Mouse (Mus musculus) erythroblast, embryonic 14.5 days (primary cell): ENCODE data around the gene 4930518I15Rik. TPM values are rescaled to one million over a fixed set of nuclear protein-coding genes. Genes with fewer than 3 reads are reported as not detected.
A peak's percentile ranks its signal among the peaks of the same experiment; 100 is the strongest.

ENCODE experiments used
- H3K27me3 ChIP-seq: 2 replicates; pipeline ENCODE4 v1.6.1; 2012; ENCODE audit warnings: inconsistent platforms; ENCODE audit not compliant: control insufficient read depth
- H3K36me3 ChIP-seq: 2 replicates; pipeline ENCODE4 v1.6.1; 2012; ENCODE audit warnings: mild to moderate bottlenecking, inconsistent platforms; ENCODE audit not compliant: control insufficient read depth
- H3K4me1 ChIP-seq: 2 replicates; pipeline ENCODE4 v1.6.1; 2012; ENCODE audit warnings: inconsistent platforms; ENCODE audit not compliant: control insufficient read depth
- H3K4me3 ChIP-seq: replicated peaks from 2 replicates; pipeline ENCODE3; 2012; ENCODE audit warnings: moderate library complexity, mild to moderate bottlenecking, inconsistent platforms
- H3K9me3 ChIP-seq: 2 replicates; pipeline ENCODE4 v1.6.1; 2012; ENCODE audit warnings: low read length, inconsistent platforms, mixed read lengths; ENCODE audit not compliant: control insufficient read depth
- GATA1 ChIP-seq: IDR thresholded peaks from 2 replicates; pipeline ENCODE4 v1.6.1; 2012; ENCODE audit warnings: low read length, inconsistent platforms, mixed read lengths
- TAL1 ChIP-seq: IDR thresholded peaks from 3 replicates; pipeline ENCODE4 v1.6.1; 2012; ENCODE audit warnings: low read length, inconsistent platforms, mixed read lengths
- polyA plus RNA-seq: library from polyadenylated mRNA; stranded (reverse); fragments of >175 nt; gene quantifications from 2 replicates; pipeline ENCODE4 v1.2.3, GENCODE M21; 2012

The 4930518I15Rik gene
- polyA plus RNA-seq, 1 experiment, result 0.04 TPM

- TF ChIP-seq GATA1 (no peak), TAL1 (no peak)
- no peaks in the 10 kb centered on the region for H3K27me3 ChIP-seq
- H3K36me3 ChIP-seq, result peaks cover 56% of the 10 kb centered on the region
- no peak overlapping the region for H3K4me3 ChIP-seq
- H3K9me3 ChIP-seq, result no peaks in the 10 kb centered on the region
- H3K4me1 ChIP-seq, result peaks cover 2% of the 10 kb centered on the region
Observed at GRCm38 (mm10) chr2:156850505-156850904, 7.2 kb downstream of the 4930518I15Rik start.

- H3K9me3 ChIP-seq, result no peaks in the 10 kb centered on the region
- TF ChIP-seq TAL1 (no peak), GATA1 (no peak)
- H3K4me3 ChIP-seq, result no peak overlapping the region
- no peaks in the 10 kb centered on the region for H3K27me3 ChIP-seq
- peaks cover 64% of the 10 kb centered on the region for H3K36me3 ChIP-seq
- peaks cover 5% of the 10 kb centered on the region for H3K4me1 ChIP-seq
Observed at GRCm38 (mm10) chr2:156848526-156849182, 9.1 kb downstream of the 4930518I15Rik start.

- peaks cover 58% of the 10 kb centered on the region for H3K36me3 ChIP-seq
Observed at GRCm38 (mm10) chr2:156847653-156848052, 10.1 kb downstream of the 4930518I15Rik start.

GRCm38 (mm10) chr2:156844715-156845114, 13.0 kb downstream of the 4930518I15Rik start:
- Histone ChIP-seq H3K9me3 (no peaks in the 10 kb centered on the region), H3K36me3 (peaks cover 37% of the 10 kb centered on the region), H3K27me3 (no peaks in the 10 kb centered on the region), H3K4me1 (peaks cover 33% of the 10 kb centered on the region), H3K4me3 (no peak overlapping the region)
- no peak for TF ChIP-seq GATA1
- TF ChIP-seq TAL1, result no peak

More at GRCm38 (mm10) chr2:156847653-156848052, 10.1 kb downstream of the 4930518I15Rik start:
- TF ChIP-seq TAL1 (no peak), GATA1 (no peak)
- no peak overlapping the region for H3K4me3 ChIP-seq
- H3K27me3 ChIP-seq, result no peaks in the 10 kb centered on the region
- H3K9me3 ChIP-seq, result no peaks in the 10 kb centered on the region
- H3K4me1 ChIP-seq, result peaks cover 6% of the 10 kb centered on the region

DNA sequence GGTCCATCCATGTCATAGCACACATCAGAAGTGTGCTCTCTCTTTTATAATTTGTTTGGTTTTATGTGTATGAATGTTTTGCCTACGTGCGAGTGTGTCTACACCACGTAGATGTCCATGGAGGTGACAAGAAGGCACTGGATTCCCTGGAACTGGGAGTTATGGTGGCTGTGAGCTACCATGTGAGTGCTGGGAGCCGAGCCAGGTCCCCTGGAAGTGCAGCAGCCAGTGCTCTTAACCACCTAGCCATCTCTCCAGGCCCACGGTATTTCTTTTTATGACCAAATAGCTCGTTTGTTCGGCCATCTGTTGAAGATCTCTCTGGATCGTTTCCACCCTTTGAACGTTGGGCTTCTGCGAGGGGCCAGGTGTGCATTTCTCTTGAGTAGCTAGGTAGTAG, 14.4 kb downstream of the 4930518I15Rik start:
- peaks cover 40% of the 10 kb centered on the region for H3K4me1 ChIP-seq
- H3K4me3 ChIP-seq, result no peak overlapping the region
- H3K27me3 ChIP-seq, result no peaks in the 10 kb centered on the region; the same call in 1 of the 2 replicates
- TF ChIP-seq TAL1 (no peak), GATA1 (no peak)
- H3K36me3 ChIP-seq, result peaks cover 35% of the 10 kb centered on the region
- no peaks in the 10 kb centered on the region for H3K9me3 ChIP-seq

- Histone ChIP-seq H3K4me3 (peak overlapping the region; percentile 68), H3K27me3 (no peaks in the 10 kb centered on the region; the same call in 1 of the 2 replicates), H3K36me3 (peaks cover 31% of the 10 kb centered on the region), H3K9me3 (no peaks in the 10 kb centered on the region), H3K4me1 (peaks cover 42% of the 10 kb centered on the region)
- no peak for TF ChIP-seq TAL1
Observed at GRCm38 (mm10) chr2:156842711-156843110, 15.0 kb downstream of the 4930518I15Rik start.

DNA sequence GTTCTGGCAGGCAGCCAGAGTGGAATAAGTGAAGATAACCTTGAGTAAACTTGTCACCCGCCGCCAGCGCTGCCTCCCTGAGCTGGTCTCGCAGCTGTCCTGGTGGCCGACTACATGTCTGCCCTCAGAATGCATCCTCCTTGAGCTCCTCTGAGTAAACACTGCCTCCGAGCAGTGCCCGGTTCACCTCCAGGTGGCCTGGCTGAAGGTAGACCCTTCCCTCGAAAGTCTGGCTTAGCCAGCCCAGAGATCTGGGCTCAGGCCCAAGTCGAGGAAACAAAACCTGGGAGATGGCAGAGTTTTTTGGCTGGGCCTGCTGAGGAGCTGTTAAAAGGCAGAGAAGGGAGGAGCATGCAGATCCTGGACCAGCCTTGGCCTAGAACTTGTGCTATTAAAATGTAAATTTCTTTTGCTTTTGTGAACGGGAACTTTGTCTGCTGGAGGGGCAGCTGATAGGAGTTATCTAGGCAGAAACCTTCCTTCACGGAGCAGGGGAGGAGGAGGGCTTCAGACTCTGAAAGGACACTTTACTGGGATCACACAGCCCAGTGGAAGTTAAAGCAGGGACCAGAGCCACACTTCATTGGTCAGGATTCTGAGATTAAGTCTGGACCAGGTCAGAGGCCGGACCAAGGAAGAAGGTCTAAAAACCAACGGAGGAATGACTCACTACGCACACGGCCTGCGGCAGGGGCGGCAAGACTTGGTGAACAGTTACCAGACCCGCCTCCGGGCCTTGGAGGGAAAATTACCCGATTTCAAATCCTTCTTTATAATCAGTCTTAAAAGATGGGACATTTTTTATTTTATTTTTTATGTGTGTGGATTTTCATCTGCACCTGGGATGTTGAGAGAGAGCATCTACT, 15.7 kb downstream of the 4930518I15Rik start:
- Histone ChIP-seq H3K36me3 (peaks cover 26% of the 10 kb centered on the region), H3K27me3 (no peaks in the 10 kb centered on the region; the same call in 1 of the 2 replicates), H3K4me3 (peak overlapping the region; percentile 68), H3K9me3 (no peaks in the 10 kb centered on the region), H3K4me1 (peaks cover 42% of the 10 kb centered on the region)
- TF ChIP-seq TAL1, result no peak
- no peak for TF ChIP-seq GATA1

- TF ChIP-seq TAL1 (no peak), GATA1 (no peak)
- Histone ChIP-seq H3K36me3 (peaks cover 23% of the 10 kb centered on the region), H3K9me3 (no peaks in the 10 kb centered on the region), H3K4me3 (peak overlapping the region; percentile 68), H3K27me3 (no peaks in the 10 kb centered on the region; the same call in 1 of the 2 replicates), H3K4me1 (peaks cover 42% of the 10 kb centered on the region)
Observed at GRCm38 (mm10) chr2:156841028-156841840, 16.5 kb downstream of the 4930518I15Rik start.
